Mouse (Mus musculus) limb, embryonic 13.5 days (tissue): ENCODE measurements at regions not wholly inside any gene's neighbourhood (a gene's known extent, or its start where the extent isn't known, plus 50 kb on each side); places are given as distances from the start of the nearest gene placed in this dataset.

ENCODE experiments used
- ATAC-seq: fragments of 200-750 bp; cut with Nextera tagmentation; 2 replicates; pipeline ENCODE4 v1.8.0; 2017; ENCODE audit warnings: low read depth, moderate number of reproducible peaks, moderate TSS enrichment; ENCODE audit not compliant: low FRiP score
- H3K27ac ChIP-seq: fragments of 300-500 bp; sonication (generic); 2 replicates; pipeline ENCODE4 v1.5.1; 2015; ENCODE audit warnings: inconsistent platforms, mild to moderate bottlenecking, moderate library complexity
- H3K27me3 ChIP-seq: fragments of 300-500 bp; sonication (generic); 2 replicates; pipeline ENCODE4 v1.6.1; 2015; ENCODE audit warnings: mild to moderate bottlenecking, inconsistent platforms
- H3K36me3 ChIP-seq: fragments of 300-500 bp; sonication (generic); 2 replicates; pipeline ENCODE4 v1.6.1; 2015; ENCODE audit warnings: inconsistent platforms, mild to moderate bottlenecking, moderate library complexity
- H3K4me1 ChIP-seq: fragments of 300-500 bp; sonication (generic); 2 replicates; pipeline ENCODE4 v1.6.1; 2015; ENCODE audit warnings: inconsistent platforms
- H3K4me2 ChIP-seq: fragments of 300-500 bp; sonication (generic); replicated peaks from 2 replicates; pipeline ENCODE4 v1.6.1; 2015; ENCODE audit warnings: inconsistent platforms, mild to moderate bottlenecking, moderate library complexity
- H3K4me3 ChIP-seq: fragments of 300-500 bp; sonication (generic); 2 replicates; pipeline ENCODE4 v1.5.1; 2015; ENCODE audit warnings: moderate library complexity, mild to moderate bottlenecking, inconsistent platforms
- H3K9ac ChIP-seq: fragments of 300-500 bp; sonication (generic); 2 replicates; pipeline ENCODE4 v1.6.1; 2015; ENCODE audit warnings: mild to moderate bottlenecking, inconsistent platforms
- H3K9me3 ChIP-seq: fragments of 300-500 bp; sonication (generic); 2 replicates; pipeline ENCODE4 v1.6.1; 2016; ENCODE audit warnings: inconsistent platforms
- WGBS: fragments of 180-500 bp; shearing (Covaris S2); methylation state at CpG from one replicate; pipeline ENCODE4 v1.1.7; 2015; 5-methylcytosine and 5-hydroxymethylcytosine counted together

DNA sequence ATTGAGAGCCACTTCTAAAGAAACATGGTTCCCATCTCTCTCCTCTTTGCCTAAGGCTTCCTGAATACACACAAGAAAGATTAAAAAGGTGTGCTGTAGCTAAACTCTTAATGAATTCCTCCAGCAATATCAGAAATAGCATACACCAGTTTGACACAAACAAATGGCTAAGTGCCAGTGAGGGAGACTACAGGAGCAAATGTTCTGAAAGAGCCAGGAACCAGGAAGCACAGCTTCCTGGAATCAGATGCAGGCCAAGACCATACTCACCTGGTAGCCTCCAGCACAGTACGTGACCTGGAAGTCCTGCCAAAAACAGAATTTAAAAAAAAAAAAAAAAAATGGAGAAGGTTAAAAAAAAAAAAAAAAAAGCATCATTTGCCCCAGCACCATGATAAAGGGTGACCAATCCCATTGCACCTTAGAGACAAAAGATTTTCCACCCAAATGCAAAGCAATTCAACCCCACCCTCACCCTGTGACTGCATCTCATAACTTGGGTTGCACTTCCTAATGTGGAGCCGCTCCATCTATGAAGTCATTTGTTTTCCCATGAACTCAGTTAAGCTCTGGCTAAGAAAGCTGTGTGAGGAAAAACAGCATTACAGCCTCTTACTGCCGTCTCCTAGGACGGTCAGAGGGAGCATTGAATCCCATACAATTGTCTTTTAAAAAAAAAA is 149.3 kb upstream of the Nt5e start:
- Histone ChIP-seq H3K27me3 (no peaks in the 10 kb centered on the region), H3K27ac (no peak overlapping the region), H3K9ac (no peak overlapping the region), H3K4me3 (no peak overlapping the region), H3K9me3 (no peaks in the 10 kb centered on the region), H3K4me1 (peaks cover 14% of the 10 kb centered on the region), H3K4me2 (no peak overlapping the region), H3K36me3 (no peaks in the 10 kb centered on the region)
- 40% methylated on average over 4 of the region's 4 CpGs for WGBS
- ATAC-seq: peak; percentile 60; the same call in 1 of the 2 replicates

DNA sequence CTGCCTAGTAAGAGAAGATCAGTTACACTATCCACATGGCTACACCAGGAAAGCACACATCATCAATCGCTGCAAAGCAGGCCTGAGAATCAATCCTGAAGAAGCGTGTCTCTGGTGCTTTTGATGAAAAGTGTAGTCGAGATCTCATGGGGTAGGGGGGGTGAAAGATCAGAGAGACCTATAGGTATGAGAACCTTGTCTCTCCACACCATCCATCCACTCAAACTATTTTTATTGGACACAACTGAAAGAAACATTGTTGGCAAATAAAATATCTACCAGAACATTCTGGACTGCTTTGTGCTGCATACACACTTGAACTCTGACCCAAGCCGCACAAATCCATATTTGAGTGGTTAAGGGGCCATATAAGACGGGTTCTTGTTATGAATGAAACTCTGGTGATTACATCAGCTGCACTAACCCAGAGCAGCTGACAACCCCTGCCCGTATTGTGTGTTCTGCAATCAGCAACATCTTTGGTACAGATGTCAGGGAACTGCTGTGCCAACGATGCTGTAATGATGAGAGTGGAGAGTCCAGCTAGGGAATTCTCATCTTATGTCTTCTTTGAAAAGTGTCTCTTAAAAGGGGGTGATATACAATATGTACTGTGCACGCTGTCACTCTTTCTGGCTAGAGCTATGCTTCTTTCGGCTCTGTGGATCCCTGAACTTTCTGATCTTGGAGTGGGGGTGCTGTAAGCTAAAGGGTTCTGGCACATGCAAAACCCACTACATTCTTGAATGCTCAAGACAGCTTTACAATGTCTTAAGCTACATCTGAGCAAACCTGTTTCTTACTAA is 145.6 kb upstream of the Nt5e start:
- H3K27me3 ChIP-seq: no peaks in the 10 kb centered on the region
- H3K36me3 ChIP-seq: no peaks in the 10 kb centered on the region
- H3K9ac ChIP-seq: no peak overlapping the region
- no peaks in the 10 kb centered on the region for H3K9me3 ChIP-seq
- no peak overlapping the region for H3K4me3 ChIP-seq
- ATAC-seq: peak; percentile 75
- 44% methylated on average over 9 of the region's 9 CpGs for WGBS
- peaks cover 18% of the 10 kb centered on the region for H3K4me1 ChIP-seq
- H3K27ac ChIP-seq: peak overlapping the region; percentile 23; the same call in 1 of the 2 replicates
- no peak overlapping the region for H3K4me2 ChIP-seq

DNA sequence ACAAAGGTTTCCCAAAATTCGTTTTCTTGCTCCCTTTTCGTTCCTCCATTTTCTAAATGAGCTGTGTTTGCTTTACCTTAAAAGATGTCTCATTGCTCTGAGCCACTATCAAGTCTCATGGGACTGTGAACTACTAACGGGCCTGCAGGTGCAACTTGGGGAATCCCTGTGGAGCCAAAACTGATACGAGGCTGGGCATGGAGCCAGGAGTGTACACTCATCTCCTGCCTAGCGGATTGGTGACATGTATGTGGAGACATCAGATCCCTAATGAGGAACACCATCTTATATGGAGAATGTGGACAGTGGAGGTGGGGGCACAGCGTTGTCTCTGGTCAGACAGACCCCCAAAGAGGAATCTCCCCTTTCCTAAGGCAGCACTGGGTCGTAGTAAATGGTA is 119.6 kb upstream of the Nt5e start:
- Histone ChIP-seq H3K4me2 (no peak overlapping the region), H3K4me1 (peaks cover 4% of the 10 kb centered on the region; the same call in 1 of the 2 replicates), H3K27ac (no peak overlapping the region), H3K27me3 (peaks cover 15% of the 10 kb centered on the region; the same call in 1 of the 2 replicates), H3K9ac (no peak overlapping the region), H3K9me3 (no peaks in the 10 kb centered on the region), H3K36me3 (no peaks in the 10 kb centered on the region), H3K4me3 (no peak overlapping the region)
- WGBS: 69% methylated on average over 7 of the region's 7 CpGs
- no peak for ATAC-seq

DNA sequence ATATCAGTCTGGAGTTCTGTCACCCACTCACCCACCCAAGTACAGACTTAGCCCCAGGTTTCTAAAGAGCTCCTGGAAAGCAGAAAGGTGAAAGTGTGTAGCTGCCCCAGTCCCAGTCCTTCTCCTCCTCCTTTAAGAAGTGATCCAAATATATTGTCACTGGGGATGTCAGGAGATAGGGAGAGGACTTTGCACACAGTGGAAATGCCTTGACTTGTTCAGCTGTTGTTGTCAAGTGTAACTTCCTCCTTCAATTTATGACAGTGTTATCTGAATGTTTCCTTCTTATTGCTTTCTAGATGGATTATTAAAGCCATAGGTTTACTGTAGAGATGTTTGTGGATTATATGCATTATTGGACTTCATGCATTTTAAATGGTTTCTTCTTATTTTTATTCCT is 119.0 kb upstream of the Nt5e start:
- no peak overlapping the region for H3K27ac ChIP-seq
- H3K4me2 ChIP-seq: no peak overlapping the region
- no peak for ATAC-seq
- no peak overlapping the region for H3K9ac ChIP-seq
- H3K9me3 ChIP-seq: no peaks in the 10 kb centered on the region
- H3K4me1 ChIP-seq: peaks cover 4% of the 10 kb centered on the region; the same call in 1 of the 2 replicates
- peaks cover 15% of the 10 kb centered on the region; the same call in 1 of the 2 replicates for H3K27me3 ChIP-seq
- H3K36me3 ChIP-seq: no peaks in the 10 kb centered on the region
- no peak overlapping the region for H3K4me3 ChIP-seq

DNA sequence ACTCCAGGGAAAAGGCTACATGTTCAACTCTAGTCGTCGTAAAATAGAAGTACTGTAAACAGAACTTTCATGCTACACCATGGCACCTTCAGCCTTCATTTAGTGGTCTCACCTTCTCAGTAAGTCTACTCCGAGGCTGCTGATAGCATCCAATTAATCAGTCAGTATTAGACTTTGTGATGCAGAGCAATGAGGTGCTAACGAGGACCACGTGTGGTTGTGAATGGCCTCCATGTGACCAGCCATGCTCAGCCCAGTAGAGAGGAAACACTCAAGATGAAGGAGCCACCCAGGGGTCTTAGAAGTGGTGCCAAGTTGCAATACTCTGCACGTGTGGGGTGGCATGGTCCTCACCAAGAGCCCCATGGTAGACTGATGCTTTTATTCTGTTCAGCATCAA is 112.2 kb upstream of the Nt5e start:
- Histone ChIP-seq H3K4me1 (0 out of 2 replicates have a peak, but pooled peaks cover 2% of the 10 kb centered on the region), H3K36me3 (no peaks in the 10 kb centered on the region), H3K4me3 (no peak overlapping the region), H3K4me2 (no peak overlapping the region), H3K9ac (no peak overlapping the region), H3K9me3 (no peaks in the 10 kb centered on the region), H3K27ac (no peak overlapping the region), H3K27me3 (peaks cover 8% of the 10 kb centered on the region; the same call in 1 of the 2 replicates)
- peak; percentile 15; the same call in 1 of the 2 replicates for ATAC-seq
- WGBS: 18% methylated on average over 6 of the region's 6 CpGs

DNA sequence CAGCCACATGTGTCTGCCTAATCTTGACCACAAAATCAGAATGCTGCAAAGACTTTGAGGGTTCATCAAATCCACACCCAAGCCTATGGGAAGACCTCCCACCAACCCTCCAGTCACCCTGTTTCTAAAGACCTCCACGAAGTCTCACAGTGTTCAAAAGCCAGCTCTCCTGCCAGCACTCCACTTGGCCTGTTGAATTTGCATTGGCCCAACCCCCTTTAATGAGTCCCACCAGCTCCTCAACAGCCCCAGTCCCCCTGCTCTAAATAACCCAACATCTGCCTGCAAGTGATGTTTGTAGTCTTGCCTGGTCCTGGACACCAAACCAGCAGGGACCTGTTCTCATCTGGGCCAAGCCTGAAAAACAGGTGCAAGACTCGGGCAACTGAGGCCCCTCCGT is 106.6 kb upstream of the Nt5e start:
- Histone ChIP-seq H3K4me2 (no peak overlapping the region), H3K27me3 (peaks cover 22% of the 10 kb centered on the region), H3K4me3 (no peak overlapping the region), H3K4me1 (peaks cover 18% of the 10 kb centered on the region), H3K36me3 (no peaks in the 10 kb centered on the region), H3K9ac (no peak overlapping the region), H3K27ac (no peak overlapping the region), H3K9me3 (no peaks in the 10 kb centered on the region)
- ATAC-seq: peak; percentile 24; the same call in 1 of the 2 replicates
- WGBS: 38% methylated on average over 3 of the region's 3 CpGs

DNA sequence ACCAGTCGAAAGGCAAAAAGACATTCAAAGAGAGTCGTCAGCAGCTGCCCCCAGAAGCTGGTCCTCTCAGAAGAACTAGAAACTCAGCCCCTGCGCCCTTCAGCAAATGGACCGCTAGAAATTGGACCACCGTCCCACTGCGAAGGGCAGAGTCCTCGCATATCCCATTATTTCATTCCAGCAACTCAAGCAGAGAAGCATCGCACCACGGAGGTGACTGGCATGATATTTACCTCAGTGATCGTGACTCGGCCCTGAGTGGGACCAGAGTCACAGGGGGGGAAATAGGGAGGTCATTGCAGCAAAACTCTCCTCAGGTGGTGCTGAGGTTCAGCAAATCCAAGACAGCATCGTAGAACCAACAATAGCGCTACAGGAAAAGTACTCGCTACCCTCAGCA is 105.7 kb upstream of the Nt5e start:
- Histone ChIP-seq H3K9ac (no peak overlapping the region), H3K4me2 (no peak overlapping the region), H3K9me3 (no peaks in the 10 kb centered on the region), H3K27ac (no peak overlapping the region), H3K36me3 (no peaks in the 10 kb centered on the region), H3K4me1 (peaks cover 18% of the 10 kb centered on the region), H3K4me3 (no peak overlapping the region), H3K27me3 (peaks cover 24% of the 10 kb centered on the region)
- no peak for ATAC-seq
- WGBS: 72% methylated on average over 14 of the region's 14 CpGs

DNA sequence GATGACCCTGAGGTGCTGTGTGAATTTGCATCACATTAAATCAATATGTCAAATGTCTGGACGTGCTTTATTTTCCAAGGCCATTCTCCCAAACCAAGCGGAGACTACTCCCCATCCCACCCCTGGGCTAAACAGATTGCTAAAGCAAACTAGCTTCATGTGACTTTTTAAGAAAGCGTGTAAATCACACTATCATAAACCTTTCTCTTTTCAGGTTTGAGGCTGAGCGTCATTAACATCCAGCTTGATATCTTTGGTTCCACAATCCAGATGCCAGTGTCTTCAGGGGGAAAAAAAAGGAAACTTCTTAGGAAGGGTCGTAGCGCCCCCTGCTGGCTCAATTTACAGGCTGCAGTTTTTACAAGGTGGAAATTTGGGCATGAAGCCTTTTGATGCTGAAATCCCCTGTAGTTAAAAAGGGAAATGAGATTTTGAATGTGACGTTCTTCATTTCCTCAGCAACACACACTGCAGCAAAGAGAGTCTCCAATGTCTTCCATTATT is 105.1 kb upstream of the Nt5e start:
- Histone ChIP-seq H3K4me1 (peaks cover 18% of the 10 kb centered on the region), H3K9me3 (no peaks in the 10 kb centered on the region), H3K9ac (no peak overlapping the region), H3K27ac (no peak overlapping the region), H3K36me3 (no peaks in the 10 kb centered on the region), H3K4me3 (no peak overlapping the region), H3K4me2 (no peak overlapping the region), H3K27me3 (peaks cover 24% of the 10 kb centered on the region)
- 6% methylated on average over 7 of the region's 7 CpGs for WGBS
- ATAC-seq: peak; percentile 38; the same call in 1 of the 2 replicates

DNA sequence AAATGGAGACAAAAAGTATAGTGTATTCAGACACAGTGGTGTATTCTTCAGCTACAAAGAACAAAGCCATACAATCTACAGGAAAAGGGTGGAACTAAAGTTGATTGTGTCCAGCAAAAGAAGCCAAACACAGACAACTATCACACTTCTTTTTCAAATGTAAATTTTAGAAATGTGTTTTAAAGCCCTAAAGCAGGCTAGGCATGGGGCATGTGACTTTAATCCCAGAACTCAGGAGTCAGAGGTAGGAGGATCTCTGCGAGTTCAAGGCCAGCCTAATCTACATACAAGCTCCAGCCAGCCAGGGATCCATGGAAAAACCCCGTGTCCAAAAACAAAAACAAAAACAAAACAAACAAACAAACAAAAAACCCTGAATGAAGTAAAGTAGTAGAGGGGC is 89.9 kb upstream of the Nt5e start:
- 69% methylated on average over 2 of the region's 2 CpGs for WGBS
- Histone ChIP-seq H3K9me3 (no peaks in the 10 kb centered on the region), H3K27ac (no peak overlapping the region), H3K4me3 (no peak overlapping the region), H3K27me3 (no peaks in the 10 kb centered on the region), H3K36me3 (no peaks in the 10 kb centered on the region), H3K4me2 (no peak overlapping the region), H3K9ac (no peak overlapping the region), H3K4me1 (0 out of 2 replicates have a peak, but pooled peaks cover 8% of the 10 kb centered on the region)
- ATAC-seq: no peak

DNA sequence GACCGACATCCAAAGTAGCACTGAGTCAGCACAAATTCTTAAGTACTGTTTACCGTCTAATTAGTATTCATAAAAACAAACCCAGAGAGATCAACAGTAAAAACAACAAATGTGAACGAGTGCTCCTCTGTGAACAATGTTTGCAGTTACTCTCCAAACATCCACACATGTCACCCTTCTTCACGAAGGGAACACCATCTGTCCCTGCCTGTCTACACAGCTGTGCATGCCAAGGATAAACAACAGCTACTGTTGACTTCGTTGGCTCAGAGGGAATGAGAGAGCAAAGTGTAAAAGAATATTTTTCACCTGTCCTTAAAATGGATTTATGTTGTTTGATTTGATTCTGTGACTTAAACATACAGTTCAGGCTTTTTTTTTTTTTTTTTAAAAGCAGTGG is 88.7 kb upstream of the Nt5e start:
- Histone ChIP-seq H3K4me2 (no peak overlapping the region), H3K4me3 (no peak overlapping the region), H3K9me3 (no peaks in the 10 kb centered on the region), H3K27me3 (no peaks in the 10 kb centered on the region), H3K4me1 (0 out of 2 replicates have a peak, but pooled peaks cover 8% of the 10 kb centered on the region), H3K36me3 (no peaks in the 10 kb centered on the region), H3K27ac (no peak overlapping the region), H3K9ac (no peak overlapping the region)
- 75% methylated on average over 5 of the region's 5 CpGs for WGBS
- ATAC-seq: no peak

DNA sequence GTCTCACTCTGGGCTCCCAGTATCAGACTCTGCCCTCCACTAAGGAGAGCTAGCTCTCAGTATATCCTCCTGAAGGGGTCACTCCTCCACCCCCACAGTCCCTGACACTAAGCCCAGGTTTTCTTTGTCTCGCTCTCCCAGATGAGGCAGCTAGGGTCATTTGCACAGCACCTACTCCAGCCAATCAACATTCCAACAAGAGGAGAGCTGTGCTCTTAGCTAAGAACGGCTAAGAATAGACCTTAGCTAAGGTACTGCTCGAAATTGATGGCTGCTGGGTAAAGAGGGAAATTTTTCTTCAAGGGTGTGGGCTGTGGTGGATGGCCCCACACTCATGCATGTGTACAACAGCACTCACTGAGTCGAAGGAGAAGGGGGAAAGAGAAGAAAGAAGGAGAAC is 86.3 kb upstream of the Nt5e start:
- ATAC-seq: 0 out of 2 replicates have a peak, but pooled peaks have one; percentile 2
- no peak overlapping the region for H3K27ac ChIP-seq
- 0 out of 2 replicates have a peak, but pooled peaks cover 8% of the 10 kb centered on the region for H3K4me1 ChIP-seq
- H3K36me3 ChIP-seq: no peaks in the 10 kb centered on the region
- no peaks in the 10 kb centered on the region for H3K27me3 ChIP-seq
- peak overlapping the region; percentile 45 for H3K4me3 ChIP-seq
- peak overlapping the region; percentile 67 for H3K9ac ChIP-seq
- WGBS: 20% methylated on average over 4 of the region's 4 CpGs
- H3K4me2 ChIP-seq: peak overlapping the region; percentile 70
- H3K9me3 ChIP-seq: no peaks in the 10 kb centered on the region
